In genomic region chr8:66520576-66520975, GRCm38 (mm10) we compare ENCODE assay signal across 11 mouse cellular contexts. TPM values are rescaled to one million over a fixed set of nuclear protein-coding genes. Genes with fewer than 3 reads are reported as not detected.
"Had no signal": no experiment of that assay in that cellular context is flagged by ENCODE, and none has a peak within 500 bp of the region (broad histone marks: within the 10 kb centered on the region; RNA-seq: fewer than 3 reads in every experiment).

No protein-coding gene starts in this region.

- ATAC-seq: liver, postnatal 0 days; lung, postnatal 0 days had no signal

- DNase-seq: kidney, adult 11 months; kidney, postnatal 25 days; layer of hippocampus, postnatal 36 days; left cerebral cortex, postnatal 4 days; liver, postnatal 0 days; lung, embryonic 14.5 days; midbrain, embryonic 14.5 days; thymus, adult 2 months; thymus, postnatal 14 days had no signal

RNA-seq across cellular contexts. Expression of gene Tktl2, which starts 9.0 kb away (rescaled TPM):
- total RNA-seq: megakaryocyte-erythroid progenitor cell, adult 5-6 weeks had no signal
